Mouse (Mus musculus): Measurements from ENCODE around the gene Cyp26b1. TPM values are rescaled to one million over a fixed set of nuclear protein-coding genes. Genes with fewer than 3 reads are reported as not detected.

Cyp26b1 gene
- polyA plus RNA-seq, 2 experiments from 2014 or later = 0.52 TPM; not detected in 1

- no peak for ATAC-seq
These were observed 6.1 kb downstream of the Cyp26b1 start for GRCm38 (mm10) chr6:84587471-84588101.

- ATAC-seq = no peak
These were observed 7.0 kb downstream of the Cyp26b1 start for GRCm38 (mm10) chr6:84586551-84587200.

- ATAC-seq = no peak
These were observed 7.9 kb downstream of the Cyp26b1 start for GRCm38 (mm10) chr6:84585686-84586300.

- ATAC-seq = no peak
These were observed 8.7 kb downstream of the Cyp26b1 start for GRCm38 (mm10) chr6:84584783-84585685.

- no peak for ATAC-seq
These were observed 9.6 kb downstream of the Cyp26b1 start for GRCm38 (mm10) chr6:84583841-84584782.

GRCm38 (mm10) chr6:84583371-84583770 is 10.3 kb downstream of the Cyp26b1 start:
- ATAC-seq = peak; percentile 53

- ATAC-seq = no peak
These were observed 10.9 kb downstream of the Cyp26b1 start for GRCm38 (mm10) chr6:84582826-84583225.

- ATAC-seq = no peak
These were observed 11.8 kb downstream of the Cyp26b1 start for GRCm38 (mm10) chr6:84581833-84582445.

GRCm38 (mm10) chr6:84580979-84581832 is 12.5 kb downstream of the Cyp26b1 start:
- ATAC-seq = no peak

- ATAC-seq = no peak
These were observed 14.2 kb downstream of the Cyp26b1 start for GRCm38 (mm10) chr6:84579508-84579907.

GRCm38 (mm10) chr6:84578928-84579327 is 14.8 kb downstream of the Cyp26b1 start:
- no peak for ATAC-seq

GRCm38 (mm10) chr6:84577898-84578297 is 15.8 kb downstream of the Cyp26b1 start:
- no peak for ATAC-seq

GRCm38 (mm10) chr6:84573905-84574660 is 19.6 kb downstream of the Cyp26b1 start:
- no peak for ATAC-seq

- ATAC-seq = no peak
These were observed 23.7 kb downstream of the Cyp26b1 start for GRCm38 (mm10) chr6:84570039-84570438.

GRCm38 (mm10) chr6:84569590-84569989 is 24.1 kb downstream of the Cyp26b1 start:
- no peak for ATAC-seq

GRCm38 (mm10) chr6:84568880-84569279 is 24.8 kb downstream of the Cyp26b1 start:
- ATAC-seq = no peak

- ATAC-seq = no peak
These were observed 26.0 kb downstream of the Cyp26b1 start for GRCm38 (mm10) chr6:84567696-84568095.

- no peak for ATAC-seq
These were observed 26.9 kb downstream of the Cyp26b1 start for GRCm38 (mm10) chr6:84566825-84567224.

- ATAC-seq = no peak
These were observed 28.5 kb downstream of the Cyp26b1 start for GRCm38 (mm10) chr6:84565245-84565644.
